Mouse (Mus musculus): ENCODE measurements around the gene Echdc3.

Gene Echdc3

DNA sequence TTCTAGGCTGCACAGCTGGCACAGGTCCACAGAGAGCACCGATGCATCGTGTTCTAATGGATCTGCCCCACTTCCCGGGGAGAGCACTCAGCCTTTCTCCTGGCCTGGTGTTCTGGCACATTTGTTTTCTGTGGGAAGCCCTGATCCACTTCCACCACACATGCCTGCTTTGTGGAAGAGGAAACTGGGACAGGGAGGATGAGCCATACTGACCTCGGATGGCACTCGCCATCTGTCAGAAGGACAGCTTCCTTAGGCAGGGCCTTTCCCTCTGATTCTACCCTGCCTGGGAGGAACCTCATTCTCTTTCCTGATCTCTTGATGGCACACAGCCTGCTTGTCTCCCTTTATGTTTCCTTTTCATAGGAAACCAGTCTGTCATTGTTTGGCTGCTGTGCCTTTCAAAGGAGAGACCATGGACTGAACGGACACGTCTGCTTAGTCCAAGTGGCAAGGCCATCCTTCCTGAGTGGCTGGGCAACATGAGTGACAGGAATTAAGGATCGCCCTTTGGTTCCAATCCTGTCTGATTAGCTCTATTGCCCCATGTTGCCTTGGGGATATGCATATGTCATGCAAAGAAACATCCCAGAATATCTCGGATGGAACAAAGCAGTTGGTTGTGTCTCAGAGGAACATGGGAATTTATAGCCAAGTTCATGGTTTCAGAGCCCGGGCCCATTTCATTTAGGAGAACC lies 13.7 kb upstream of the Echdc3 start:
- in situ Hi-C loops (cut with MboI, MseI) = loop anchor here (5.0 kb wide), 1 partner anchor 76 kb away; no protein-coding TSS in a partner anchor

DNA sequence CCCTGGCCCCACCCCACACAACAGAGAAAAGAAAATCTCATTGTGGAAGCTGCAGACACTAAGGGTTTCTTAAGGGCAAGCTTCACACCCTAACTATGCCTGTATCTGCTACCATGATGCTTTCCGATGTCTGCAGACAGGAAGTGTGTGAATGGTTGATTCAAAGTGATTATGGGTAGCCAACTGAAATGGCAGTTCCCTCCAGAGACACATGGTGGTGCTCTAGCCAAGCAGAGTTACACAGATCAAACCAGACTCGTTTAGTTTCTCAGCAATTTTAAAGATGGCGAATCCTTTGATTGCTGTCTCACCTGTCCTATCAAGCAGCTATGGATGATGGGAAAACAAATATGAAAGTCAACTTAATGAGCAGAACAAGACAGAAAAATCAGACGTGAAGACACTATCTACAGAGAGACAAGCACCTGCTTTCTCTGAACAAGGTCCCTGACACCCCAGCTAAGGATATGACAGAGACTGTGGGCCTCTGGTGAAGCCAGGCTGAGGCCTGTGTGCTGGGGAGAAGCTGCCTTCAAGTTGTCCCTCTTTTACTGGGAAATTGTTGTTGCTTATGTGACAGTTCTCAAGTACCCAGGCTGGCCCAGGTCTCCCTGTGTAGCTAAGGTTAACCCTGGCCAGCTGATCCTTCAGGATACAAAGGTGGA lies 7.4 kb upstream of the Echdc3 start:
- in situ Hi-C loops (cut with MboI, MseI) = loop anchor here (5.0 kb wide), 1 partner anchor 187 kb away; no protein-coding TSS in a partner anchor

DNA sequence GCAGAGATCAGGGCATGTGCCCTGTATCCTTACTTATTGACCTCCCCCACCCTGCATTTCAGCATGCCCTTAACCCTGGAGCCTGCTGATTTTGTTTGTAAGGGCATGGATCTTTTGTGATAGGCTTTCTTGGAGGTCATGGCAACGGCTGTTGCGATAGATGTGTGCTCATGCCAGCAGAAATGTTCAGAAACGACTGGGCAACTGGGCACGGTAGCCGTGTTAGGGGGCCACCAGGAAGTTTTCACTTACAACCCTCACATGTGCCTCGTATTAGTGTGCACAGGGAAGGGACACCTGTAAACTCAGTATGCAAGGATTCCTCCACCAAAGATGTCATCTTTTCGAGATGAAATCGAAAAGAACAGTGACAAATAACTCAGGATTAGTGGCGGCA lies 508 bp downstream of the Echdc3 start:
- in situ Hi-C loops (cut with MboI, MseI) = loop anchor here (10.0 kb wide), 2 partner anchors 262 to 352 kb away; no protein-coding TSS in a partner anchor

DNA sequence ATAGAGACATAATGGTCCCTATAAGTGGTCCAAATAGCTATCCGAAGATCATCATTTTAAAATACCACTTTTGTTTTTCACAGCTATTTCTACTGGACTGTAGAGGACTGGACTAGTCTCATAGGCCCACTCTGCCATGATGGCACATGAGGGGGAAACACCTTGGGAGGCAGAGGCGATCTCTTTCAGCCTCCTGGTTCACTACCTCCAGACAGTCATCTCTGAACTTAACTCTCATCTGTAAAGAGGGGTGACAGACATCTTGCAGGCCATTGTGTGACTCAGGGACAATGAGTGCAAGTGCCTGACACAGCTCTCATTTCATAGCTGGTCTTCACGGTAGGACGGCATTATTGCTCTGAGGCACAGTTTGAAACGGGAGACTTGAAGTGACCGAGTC lies 2.0 kb downstream of the Echdc3 start:
- in situ Hi-C loops (cut with MboI, MseI) = loop anchor here (10.0 kb wide), 2 partner anchors 264 to 354 kb away; no protein-coding TSS in a partner anchor

DNA sequence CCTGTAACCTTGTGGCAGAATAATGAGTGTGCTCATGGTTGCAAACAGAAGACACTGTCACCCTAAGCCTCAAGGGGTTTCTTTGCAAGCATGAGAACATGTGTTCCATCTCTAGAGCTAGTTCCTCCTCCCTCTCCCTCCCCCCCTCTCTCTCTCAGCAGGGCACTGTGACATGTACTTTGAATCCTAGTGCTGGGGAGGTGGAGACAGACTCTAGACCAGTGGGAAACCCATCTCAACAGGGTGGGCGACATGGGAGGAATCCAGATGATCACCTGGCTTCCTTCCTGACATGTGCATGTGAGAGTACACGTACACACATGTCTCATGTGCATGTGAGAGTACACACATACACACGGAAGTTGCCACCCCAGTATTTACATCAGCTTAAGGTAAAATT lies 3.1 kb downstream of the Echdc3 start:
- in situ Hi-C loops (cut with MboI, MseI) = loop anchor here (10.0 kb wide), 2 partner anchors 265 to 355 kb away; no protein-coding TSS in a partner anchor

DNA sequence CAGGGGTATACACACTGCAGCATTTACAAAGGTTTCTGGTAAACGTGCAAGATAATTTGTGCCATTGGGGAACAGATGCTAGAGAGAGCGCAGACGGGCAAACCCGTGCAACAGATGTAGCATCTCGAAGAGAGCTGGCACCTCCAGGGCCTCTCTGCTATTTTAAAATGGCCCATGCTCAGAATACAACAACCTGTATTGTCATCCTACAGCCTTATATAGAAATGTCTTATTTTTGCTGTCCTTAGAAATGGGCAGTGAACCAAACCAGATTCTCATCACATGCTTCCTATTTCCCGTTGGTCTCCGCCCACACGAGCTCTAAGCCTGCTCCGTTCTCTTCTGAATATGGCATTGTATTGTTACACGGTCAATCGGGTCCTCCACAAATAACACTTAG lies 3.7 kb downstream of the Echdc3 start:
- in situ Hi-C loops (cut with MboI, MseI) = no loop called here

DNA sequence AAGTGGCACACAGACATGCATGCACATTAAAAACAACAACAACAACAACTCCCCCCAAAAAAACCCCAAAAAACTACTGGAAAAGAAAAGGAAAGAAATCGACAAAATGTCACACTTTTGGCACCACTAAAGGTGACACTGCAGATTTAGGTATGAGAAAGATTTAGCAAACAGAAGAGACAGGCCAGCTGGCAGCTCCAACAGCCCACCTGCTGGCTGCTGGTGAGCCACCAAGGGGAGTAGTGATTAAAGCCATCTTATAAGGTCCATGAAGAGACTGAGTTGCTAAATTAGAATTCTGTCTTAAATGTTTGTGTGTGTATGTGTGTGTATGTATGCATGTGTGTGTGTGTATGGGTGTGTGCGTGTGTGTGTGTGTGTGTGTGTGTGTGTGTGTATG lies 5.1 kb downstream of the Echdc3 start:
- in situ Hi-C loops (cut with MboI, MseI) = no loop called here

DNA sequence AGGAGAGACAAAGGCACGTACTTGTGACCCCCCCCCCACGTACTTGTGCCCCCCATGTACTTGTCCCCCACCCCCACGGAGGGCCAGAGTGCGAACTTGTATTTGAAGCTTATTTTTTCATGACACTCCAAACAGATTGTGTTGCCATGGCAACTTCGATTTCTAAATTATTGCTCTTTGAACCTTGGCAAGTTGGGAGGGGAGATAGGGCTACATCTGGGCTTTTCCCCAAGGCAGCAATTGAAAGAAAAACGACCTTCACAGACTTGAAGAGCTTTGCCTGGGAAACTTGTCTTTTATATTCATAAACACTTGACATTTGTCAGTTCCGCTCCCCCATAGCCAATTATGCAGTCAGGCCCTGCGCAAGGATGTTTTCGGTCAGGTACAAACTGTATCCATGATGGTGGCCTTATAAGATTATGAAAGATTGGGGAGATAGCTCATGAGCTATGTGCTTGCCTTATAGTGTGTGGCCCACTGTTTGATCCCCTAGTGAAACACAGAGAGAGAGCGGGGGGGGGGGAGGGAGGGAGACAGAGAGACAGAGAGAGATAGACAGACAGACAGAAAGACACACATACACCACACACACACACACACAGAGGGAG lies 16.4 kb downstream of the Echdc3 start:
- in situ Hi-C loops (cut with MboI, MseI) = no loop called here

DNA sequence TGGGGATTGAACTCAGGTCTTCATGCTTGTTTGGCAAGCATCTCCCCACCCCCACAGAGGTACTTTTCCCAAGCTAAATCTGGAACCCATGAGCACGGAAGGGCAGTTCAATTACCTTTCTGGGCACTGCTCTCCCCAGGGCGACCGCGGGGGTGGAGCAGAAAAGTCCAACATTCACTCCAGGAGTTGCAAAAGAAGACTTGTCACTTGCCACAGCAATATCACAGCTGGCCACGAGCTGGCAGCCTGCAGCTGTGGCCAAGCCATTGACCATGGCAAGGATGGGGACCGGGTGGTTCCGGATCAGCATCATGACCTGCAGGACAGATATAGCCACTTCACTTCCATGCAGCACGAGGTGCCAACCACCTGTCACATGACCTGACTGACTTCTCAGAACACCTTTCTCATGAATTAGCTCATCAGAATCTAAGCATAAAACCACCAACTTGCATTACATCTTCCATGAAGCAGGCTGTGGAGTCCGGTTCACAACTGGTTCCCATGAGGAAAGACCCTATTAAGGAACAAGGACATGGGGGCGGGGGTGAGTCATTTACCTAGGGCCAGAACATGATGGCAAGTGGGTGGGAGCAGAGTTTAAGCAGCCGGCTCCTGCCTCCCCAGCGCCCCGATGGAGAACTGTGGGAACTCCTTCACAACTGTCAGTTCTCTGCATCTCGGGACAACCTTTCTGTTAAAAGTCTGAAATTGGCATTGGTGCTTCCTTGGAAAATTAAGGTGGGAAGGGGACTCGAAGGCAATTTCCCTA lies 17.2 kb downstream of the Echdc3 start:
- in situ Hi-C loops (cut with MboI, MseI) = no loop called here

DNA sequence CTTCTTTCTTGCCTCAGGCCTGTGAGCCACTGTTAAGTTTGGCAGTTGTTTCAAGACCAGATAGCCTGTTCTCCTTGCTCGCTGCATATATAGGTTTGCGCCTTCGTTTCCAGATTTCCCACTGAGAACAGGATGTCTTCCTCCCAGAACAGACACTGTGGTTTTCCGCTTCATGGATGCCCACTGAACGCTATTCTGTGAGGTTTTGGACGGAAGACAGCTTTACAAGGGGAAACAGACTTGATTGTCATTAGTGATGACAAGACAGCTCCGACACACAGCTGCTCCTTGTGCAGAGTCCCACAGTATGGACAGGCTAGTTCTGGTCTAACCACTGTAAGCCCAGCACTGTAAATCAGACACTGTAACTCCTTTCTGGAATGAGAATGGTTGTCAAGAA lies 18.3 kb downstream of the Echdc3 start:
- in situ Hi-C loops (cut with MboI, MseI) = no loop called here

DNA sequence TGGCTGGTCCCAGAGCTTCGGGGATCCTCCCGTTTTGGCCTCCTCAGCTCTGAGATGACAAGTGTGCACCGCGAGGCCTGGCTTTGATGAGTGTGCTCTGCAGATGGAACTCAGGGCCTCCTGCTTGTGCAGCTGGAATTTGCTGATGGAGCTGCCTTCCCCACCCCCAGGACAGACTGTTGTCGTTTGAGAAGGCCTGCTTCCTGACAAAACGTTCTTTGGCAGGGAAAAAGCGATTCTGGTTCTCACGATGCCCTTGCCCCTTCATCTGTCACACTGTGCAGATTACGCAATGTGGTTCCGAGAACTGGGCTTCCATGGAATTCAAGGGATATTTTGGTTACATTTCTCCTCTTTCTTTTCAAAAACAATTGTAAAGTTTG lies 19.3 kb downstream of the Echdc3 start:
- in situ Hi-C loops (cut with MboI, MseI) = no loop called here

DNA sequence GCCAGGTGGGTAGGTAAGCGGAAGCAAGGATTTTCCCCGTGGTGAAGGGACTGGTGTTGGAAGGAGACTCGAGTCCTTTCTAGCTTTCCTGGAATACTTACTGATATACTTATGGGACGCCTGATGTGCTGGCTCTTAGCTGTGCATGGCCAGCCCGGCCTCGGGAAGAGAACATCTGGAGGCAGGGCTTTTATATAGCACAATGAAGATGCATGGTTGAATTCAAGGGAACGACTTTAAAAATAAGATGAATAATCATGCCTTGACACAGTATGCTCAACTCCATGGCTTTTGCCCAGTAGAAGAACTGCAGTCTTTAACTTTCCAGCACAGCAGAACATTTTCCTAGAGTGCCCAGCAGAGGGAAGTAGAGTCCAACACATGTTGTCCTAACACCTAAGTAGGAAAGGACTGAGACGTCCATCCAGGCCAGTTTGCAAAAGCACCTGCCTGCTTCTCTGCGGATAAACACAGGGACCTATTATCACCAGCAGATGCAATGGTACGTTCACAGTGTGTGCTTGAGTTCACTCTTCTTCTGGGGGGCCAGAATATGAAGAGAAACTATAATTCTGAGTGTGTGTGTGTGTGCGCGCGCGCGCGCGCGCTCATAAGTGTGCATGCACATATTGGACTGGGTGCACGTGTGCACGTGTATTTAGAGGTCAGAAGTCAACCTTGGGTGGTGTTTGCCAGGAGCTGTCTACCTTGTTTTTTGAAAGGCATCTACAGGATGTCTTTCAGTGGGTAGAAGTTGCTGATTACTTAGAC lies 19.8 kb downstream of the Echdc3 start:
- in situ Hi-C loops (cut with MboI, MseI) = no loop called here

DNA sequence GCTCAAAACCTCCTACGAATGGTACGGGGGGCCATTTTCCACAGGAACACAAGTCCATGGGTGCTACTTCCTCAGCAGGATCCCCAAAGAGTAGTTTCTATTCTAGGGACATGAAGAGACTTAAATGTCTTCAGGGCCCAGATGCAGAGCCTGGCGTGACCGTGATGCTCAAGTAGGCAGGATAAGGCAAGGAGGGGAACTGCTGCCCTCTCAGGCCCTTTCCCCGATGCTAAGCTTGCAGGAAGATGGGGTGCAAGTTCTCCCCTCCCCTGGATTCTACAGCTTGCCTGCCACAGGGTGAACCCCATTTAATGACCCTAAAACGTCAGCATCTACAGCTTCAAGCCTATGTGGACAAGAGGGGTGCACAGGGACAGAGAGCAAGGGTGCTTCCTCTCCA lies 22.8 kb downstream of the Echdc3 start:
- in situ Hi-C loops (cut with MboI, MseI) = no loop called here

DNA sequence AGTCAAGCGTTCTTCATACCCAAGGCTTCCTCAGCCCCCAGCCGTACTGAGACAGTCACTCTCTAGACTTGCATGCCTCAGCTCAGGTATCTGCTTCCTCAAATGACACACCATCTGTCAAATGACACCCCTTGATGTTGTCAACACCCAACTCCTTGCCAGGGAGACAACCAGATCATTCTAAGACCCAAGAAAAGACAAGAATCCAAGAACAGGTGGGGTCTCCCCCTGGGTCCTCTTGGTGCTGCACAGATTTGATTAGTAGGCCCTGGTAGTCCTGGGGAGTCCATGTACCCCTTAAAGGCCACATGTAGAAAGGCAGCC lies 23.2 kb downstream of the Echdc3 start:
- in situ Hi-C loops (cut with MboI, MseI) = no loop called here

DNA sequence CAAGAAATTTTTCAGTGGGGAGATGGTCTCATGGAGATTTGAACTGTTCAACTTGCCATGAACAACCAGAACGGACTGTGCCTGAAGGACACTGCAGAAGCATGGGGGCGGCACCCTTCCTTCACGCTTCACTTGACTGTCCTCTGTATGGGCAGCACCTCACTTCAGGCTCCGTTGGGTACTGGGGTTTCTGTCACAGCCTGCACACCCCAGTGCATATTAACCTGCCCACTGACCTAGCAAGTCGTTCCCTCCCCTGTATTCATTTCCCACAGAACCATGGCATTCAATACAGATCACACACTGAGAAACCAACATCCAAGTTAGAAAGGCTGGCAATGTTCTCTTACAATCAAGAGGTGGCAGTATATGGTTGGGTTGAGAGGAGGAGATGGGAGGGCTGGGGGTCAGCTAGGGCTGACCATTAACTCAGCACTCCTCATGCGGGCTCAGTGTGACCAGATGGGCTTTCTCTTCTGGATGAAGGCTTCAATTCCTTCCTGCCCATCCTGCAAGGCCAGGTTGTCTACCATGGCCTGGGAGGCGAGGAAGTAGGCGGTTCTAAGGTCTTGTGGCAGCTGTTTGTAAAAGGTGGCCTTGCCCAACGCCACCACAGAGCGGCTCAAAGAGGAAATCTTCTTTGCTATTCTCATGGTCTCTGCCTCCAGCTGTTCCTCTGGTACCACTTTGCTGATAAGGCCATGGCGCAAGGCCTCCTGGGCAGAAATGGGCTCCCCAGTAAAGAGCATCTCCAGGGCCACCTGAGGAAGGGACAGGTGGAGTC lies 23.8 kb downstream of the Echdc3 start:
- in situ Hi-C loops (cut with MboI, MseI) = no loop called here

DNA sequence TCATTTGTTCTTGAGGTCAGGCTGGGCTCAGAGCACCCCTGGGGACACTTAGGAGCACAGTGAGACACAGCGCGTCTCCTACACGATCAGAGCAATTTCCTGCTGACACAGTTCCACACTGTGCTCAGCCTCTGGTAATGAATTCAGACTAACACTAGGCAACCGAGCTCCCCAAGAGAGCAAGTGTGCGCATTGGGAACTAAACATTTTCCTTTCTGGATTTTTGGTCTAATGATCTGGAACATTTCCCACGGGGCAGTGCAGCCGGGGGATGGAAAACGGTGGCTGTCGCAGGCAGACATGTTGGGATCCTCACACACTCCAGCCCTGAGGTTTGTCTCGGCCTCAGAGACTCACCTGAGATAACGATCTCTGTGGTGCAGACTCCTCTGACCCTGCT lies 25.4 kb downstream of the Echdc3 start:
- in situ Hi-C loops (cut with MboI, MseI) = no loop called here

DNA sequence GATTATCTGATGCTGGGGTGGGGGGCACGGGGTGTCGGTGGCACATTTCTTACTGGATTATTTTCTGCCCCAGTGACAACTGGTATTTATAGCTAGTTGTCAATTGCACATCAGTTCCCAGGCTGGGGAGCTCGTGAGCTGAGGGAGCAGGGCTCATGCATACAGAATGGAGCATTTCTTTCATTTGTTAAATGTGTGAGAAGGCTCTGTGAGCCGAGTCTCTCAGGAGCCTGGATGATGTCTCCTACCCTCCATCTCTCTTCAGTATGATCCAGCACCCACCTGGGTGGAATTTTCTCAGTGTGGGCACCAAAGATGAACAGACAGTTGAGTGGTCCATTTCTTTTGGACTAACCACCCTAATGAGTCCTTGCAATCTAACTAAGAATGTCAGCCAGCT lies 25.9 kb downstream of the Echdc3 start:
- in situ Hi-C loops (cut with MboI, MseI) = no loop called here

DNA sequence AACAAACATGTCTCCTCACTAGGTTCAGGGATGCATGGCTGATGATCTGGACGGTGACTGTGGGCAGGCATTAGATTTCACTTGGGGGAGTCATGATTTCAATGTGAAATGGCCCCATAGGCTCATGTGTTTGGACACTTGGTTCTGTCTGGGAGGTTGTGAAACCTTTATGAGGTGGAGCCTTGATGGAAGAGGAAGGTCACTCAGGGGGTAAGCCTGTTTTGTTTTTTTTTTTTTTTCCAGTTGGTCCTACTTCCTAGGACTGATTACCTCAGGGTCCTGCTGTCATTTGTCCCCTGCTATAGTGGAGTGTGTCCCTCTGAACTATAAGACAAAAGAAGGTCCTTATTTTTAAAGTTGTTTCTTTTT lies 33.1 kb downstream of the Echdc3 start:
- in situ Hi-C loops (cut with MboI, MseI) = no loop called here

DNA sequence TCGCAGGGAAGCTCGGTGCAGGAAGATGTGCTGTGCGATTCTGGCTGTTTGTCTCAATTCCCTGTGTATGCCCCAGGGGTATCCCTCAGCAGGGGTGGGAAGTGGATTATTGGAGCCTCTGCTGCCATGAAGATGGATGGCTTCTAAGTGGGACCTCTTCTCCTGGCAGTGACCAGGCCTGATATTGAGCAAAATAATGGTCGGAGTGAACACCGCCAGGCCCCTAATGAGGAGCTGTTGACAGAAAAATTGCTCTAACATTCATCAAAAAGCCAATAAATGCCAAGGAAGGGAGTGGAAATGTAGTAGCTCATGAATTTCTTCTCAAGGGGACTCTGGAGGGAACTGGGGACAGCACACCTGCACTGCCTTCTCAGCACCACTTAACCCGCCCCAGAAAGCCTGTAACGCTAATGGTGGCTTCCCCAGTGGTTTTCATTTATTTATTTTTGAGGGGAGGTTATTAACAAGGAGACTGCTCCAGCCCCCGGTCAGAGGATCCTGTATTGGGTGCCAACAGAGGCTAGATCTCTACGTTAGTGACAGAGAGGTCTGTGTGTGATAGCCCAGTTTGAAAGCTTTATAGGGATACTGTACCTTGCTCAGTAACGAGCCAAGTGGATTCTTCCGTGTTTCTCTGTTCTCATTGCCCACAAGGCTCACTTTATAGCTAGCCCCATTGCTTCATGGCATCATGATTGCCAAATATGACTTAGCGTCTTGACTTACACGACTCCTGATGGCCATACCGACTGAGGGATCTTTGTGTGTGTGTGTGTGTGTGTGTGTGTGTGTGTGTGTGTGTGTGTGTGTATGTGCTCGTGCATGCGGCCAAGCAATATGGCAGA lies 33.7 kb downstream of the Echdc3 start:
- in situ Hi-C loops (cut with MboI, MseI) = no loop called here

DNA sequence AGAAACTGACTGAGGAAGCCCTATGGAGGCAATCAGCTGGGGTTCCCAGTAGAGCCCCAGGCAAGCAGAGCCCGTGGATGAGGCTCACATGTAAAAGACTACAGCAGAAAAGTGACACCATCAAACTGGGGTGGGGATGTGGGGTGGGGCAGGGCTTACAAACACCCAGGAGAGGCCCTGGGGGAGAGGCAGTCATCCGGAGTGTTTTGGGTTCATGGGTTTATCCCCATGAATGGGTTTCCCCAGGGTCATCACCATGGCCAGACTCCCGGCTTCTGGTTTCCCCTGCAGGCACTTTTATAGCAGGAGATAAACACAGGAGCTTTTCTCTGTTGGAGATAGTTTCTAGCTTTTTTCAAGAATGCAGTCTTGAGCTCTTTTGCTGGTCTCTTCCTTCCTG lies 39.8 kb downstream of the Echdc3 start:
- in situ Hi-C loops (cut with MboI, MseI) = no loop called here
